Mouse (Mus musculus): Measurements from ENCODE around the gene Ppp1r37. TPM values are rescaled to one million over a fixed set of nuclear protein-coding genes. Genes with fewer than 3 reads are reported as not detected.
A peak's percentile ranks its signal among the peaks of the same experiment; 100 is the strongest.
"Not testable (repeated sequence)": the region's sequence is repeated elsewhere in the genome, so short reads cannot be mapped to it uniquely, and the experiment has no call there.

Gene Ppp1r37
- 18.3 and 21.4 TPM in 2 replicates for polyA plus RNA-seq (2015; fragmentation: Nextera tagmentation; extraction: Ambion mirVana)

- Histone ChIP-seq H3K4me1 (replicated peaks; ENCODE audit: control insufficient read depth, insufficient read depth, low read length) (peaks cover 32% of the 10 kb centered on the region), H3K9ac (ENCODE audit: low read length) (peak within 1 kb of the TSS; percentile 95), H3K4me2 (ENCODE audit: low read depth, low read length) (peak within 1 kb of the TSS; percentile 72), H3K27me3 (ENCODE audit: control insufficient read depth, insufficient read depth, low read depth, low read length) (no peaks in the 10 kb centered on the region), H3K4me3 (ENCODE audit: low read length) (peak within 1 kb of the TSS; percentile 96), H3K27ac (ENCODE audit: low read length) (peak within 1 kb of the TSS; percentile 88), H3K9me3 (ENCODE audit: control insufficient read depth, low read length) (no peaks in the 10 kb centered on the region; the same call in 1 of the 2 replicates), H3K36me3 (ENCODE audit: control insufficient read depth, insufficient read depth, low read length) (peaks cover 19% of the 10 kb centered on the region)
- 2% methylated on average over 19 of the region's 19 CpGs for WGBS
- peak; percentile 29 for ATAC-seq (ENCODE audit: low read depth)
These were observed at the start of gene Ppp1r37 for GRCm38 (mm10) chr7:19562643-19563410. Gene Ppp1r37, minus strand, starts transcription at chr7:19563076.

DNA sequence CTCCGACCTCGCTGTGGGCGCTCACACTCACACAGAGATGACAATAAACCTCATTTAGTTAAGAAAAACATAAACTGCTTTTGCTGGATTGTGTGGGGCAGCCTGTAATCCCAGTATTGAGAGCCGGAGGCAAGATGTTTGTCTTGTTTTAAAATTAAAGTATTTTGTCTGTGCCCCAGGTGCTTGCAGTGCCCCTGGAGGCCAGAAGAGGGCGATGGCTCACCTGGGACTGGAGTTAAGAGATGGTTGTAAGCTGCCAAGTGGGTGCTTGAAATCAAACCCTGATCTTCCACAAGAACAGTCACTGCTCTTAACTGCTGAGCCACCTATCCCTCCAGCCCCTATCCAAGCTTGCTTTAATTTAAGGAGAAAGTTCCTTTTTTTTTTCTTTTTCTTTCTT, 48.1 kb upstream of the Ppp1r37 start:
- Histone ChIP-seq H3K27me3 (ENCODE audit: control insufficient read depth, insufficient read depth, low read depth, low read length) (no peaks in the 10 kb centered on the region), H3K4me1 (replicated peaks; ENCODE audit: control insufficient read depth, insufficient read depth, low read length) (no peaks in the 10 kb centered on the region), H3K9me3 (ENCODE audit: control insufficient read depth, low read length) (no peaks in the 10 kb centered on the region), H3K4me2 (ENCODE audit: low read depth, low read length) (no peak overlapping the region), H3K4me3 (ENCODE audit: low read length) (no peak overlapping the region), H3K9ac (ENCODE audit: low read length) (no peak overlapping the region), H3K36me3 (ENCODE audit: control insufficient read depth, insufficient read depth, low read length) (no peaks in the 10 kb centered on the region), H3K27ac (ENCODE audit: low read length) (no peak overlapping the region)
- WGBS = 76% methylated on average over 5 of the region's 5 CpGs
- no peak for ATAC-seq (ENCODE audit: low read depth)

- 90% methylated on average over 12 of the region's 12 CpGs for WGBS
- Histone ChIP-seq H3K36me3 (ENCODE audit: control insufficient read depth, insufficient read depth, low read length) (no peaks in the 10 kb centered on the region), H3K9me3 (ENCODE audit: control insufficient read depth, low read length) (no peaks in the 10 kb centered on the region), H3K9ac (ENCODE audit: low read length) (no peak overlapping the region), H3K4me2 (ENCODE audit: low read depth, low read length) (no peak overlapping the region), H3K27ac (ENCODE audit: low read length) (no peak overlapping the region), H3K4me3 (ENCODE audit: low read length) (no peak overlapping the region), H3K27me3 (ENCODE audit: control insufficient read depth, insufficient read depth, low read depth, low read length) (no peaks in the 10 kb centered on the region), H3K4me1 (replicated peaks; ENCODE audit: control insufficient read depth, insufficient read depth, low read length) (no peaks in the 10 kb centered on the region)
- no peak for ATAC-seq (ENCODE audit: low read depth)
These were observed 46.9 kb upstream of the Ppp1r37 start for GRCm38 (mm10) chr7:19609641-19610332.

- no peak overlapping the region for H3K4me3 ChIP-seq (ENCODE audit: low read length)
- no peaks in the 10 kb centered on the region for H3K27me3 ChIP-seq (ENCODE audit: control insufficient read depth, insufficient read depth, low read depth, low read length)
- ATAC-seq (ENCODE audit: low read depth) = no peak
- no peak overlapping the region for H3K9ac ChIP-seq (ENCODE audit: low read length)
- H3K27ac ChIP-seq (ENCODE audit: low read length) = no peak overlapping the region
- no peak overlapping the region for H3K4me2 ChIP-seq (ENCODE audit: low read depth, low read length)
- WGBS = 70% methylated on average over 5 of the region's 5 CpGs
- 0 out of 2 replicates have a peak, but pooled peaks cover 2% of the 10 kb centered on the region for H3K36me3 ChIP-seq (ENCODE audit: control insufficient read depth, insufficient read depth, low read length)
- H3K9me3 ChIP-seq (ENCODE audit: control insufficient read depth, low read length) = no peaks in the 10 kb centered on the region
- peaks cover 11% of the 10 kb centered on the region for H3K4me1 ChIP-seq (replicated peaks; ENCODE audit: control insufficient read depth, insufficient read depth, low read length)
These were observed 44.4 kb upstream of the Ppp1r37 start for GRCm38 (mm10) chr7:19607291-19607690.

DNA sequence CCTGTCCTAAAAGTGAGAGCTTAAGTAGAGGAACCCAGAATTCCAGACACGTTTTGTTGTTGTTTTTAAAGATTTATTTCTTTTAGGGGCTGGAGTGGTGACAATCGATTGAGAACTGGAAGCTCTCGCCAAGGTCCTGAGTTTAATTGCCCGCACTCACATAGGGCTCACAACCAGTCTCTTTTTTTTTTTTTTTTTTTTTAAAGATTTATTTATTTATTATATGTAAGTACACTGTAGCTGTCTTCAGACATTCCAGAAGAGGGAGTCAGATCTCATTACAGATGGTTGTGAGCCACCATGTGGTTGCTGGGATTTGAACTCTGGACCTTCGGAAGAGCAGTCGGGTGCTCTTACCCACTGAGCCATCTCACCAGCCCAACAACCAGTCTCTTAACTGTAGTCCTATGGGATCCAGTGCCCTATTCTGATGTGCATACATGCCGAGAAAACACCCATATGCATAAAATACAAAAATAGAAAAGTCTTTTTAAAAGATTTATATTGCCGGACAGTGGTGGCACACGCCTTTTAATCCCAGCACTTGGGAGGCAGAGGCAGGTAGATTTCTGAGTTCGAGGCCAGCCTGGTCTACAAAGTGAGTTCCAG, 41.8 kb upstream of the Ppp1r37 start:
- Histone ChIP-seq H3K4me1 (replicated peaks; ENCODE audit: control insufficient read depth, insufficient read depth, low read length) (peaks cover 11% of the 10 kb centered on the region), H3K4me3 (ENCODE audit: low read length) (peak overlapping the region; percentile 96), H3K36me3 (ENCODE audit: control insufficient read depth, insufficient read depth, low read length) (peaks cover 11% of the 10 kb centered on the region), H3K4me2 (ENCODE audit: low read depth, low read length) (peak overlapping the region; percentile 47), H3K9ac (ENCODE audit: low read length) (peak overlapping the region; percentile 99; the same call in 1 of the 2 replicates)
- H3K27me3 ChIP-seq (ENCODE audit: control insufficient read depth, insufficient read depth, low read depth, low read length); H3K9me3 ChIP-seq (ENCODE audit: control insufficient read depth, low read length); ATAC-seq (ENCODE audit: low read depth); H3K27ac ChIP-seq (ENCODE audit: low read length): not testable (repeated sequence)
- 59% methylated on average over 10 of the region's 10 CpGs for WGBS

DNA sequence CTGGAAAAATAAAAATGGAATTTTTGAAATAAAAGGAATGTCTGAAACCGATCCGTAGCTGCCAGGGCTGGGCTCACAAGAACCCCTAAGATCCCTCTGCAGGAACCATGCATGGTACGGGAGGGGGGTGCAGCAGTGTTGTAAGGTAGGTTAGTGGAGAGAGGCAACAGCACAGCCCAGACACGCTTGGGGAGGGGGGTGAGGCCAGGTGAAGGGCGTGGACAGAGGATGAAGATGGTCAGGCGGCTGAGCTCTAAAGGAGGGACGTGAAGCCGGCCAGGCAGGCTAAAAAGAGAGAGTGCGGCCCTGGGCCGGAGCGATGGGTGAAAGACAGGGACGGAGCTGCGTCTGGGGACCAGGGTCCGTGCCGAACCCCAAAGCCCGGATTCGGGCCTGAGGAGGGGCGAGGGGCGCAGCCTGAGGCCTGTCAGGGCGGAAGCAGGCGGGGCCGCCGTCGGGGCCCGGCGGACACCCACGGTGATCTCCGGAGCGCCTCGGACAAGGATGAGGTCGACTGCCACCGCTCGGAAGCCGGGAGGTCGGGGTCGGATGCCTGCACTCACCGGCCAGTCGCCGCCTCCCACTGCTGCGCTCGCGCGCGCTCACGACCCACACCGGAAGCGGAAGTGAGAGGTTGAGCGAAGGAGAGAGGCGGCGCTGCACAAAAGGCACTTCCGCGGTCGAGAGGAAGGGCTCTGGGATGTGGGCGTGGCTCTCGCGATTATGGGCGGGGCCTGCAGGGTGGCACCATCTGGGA, 41.2 kb upstream of the Ppp1r37 start, which contains the start of gene Clasrp:
Clasrp (minus strand) TSS at position 638 of the 757 bp plus-strand sequence.
- Histone ChIP-seq H3K27ac (ENCODE audit: low read length) (peak within 1 kb of the TSS; percentile 66), H3K27me3 (ENCODE audit: control insufficient read depth, insufficient read depth, low read depth, low read length) (no peaks in the 10 kb centered on the region), H3K4me2 (ENCODE audit: low read depth, low read length) (peak within 1 kb of the TSS; percentile 90), H3K9ac (ENCODE audit: low read length) (peak within 1 kb of the TSS; percentile 99), H3K4me1 (replicated peaks; ENCODE audit: control insufficient read depth, insufficient read depth, low read length) (peaks cover 11% of the 10 kb centered on the region), H3K9me3 (ENCODE audit: control insufficient read depth, low read length) (no peaks in the 10 kb centered on the region), H3K4me3 (ENCODE audit: low read length) (peak within 1 kb of the TSS; percentile 96), H3K36me3 (ENCODE audit: control insufficient read depth, insufficient read depth, low read length) (peaks cover 14% of the 10 kb centered on the region)
- ATAC-seq (ENCODE audit: low read depth) = peak; percentile 97
- under 1% methylated on average over 55 of the region's 57 CpGs for WGBS

DNA sequence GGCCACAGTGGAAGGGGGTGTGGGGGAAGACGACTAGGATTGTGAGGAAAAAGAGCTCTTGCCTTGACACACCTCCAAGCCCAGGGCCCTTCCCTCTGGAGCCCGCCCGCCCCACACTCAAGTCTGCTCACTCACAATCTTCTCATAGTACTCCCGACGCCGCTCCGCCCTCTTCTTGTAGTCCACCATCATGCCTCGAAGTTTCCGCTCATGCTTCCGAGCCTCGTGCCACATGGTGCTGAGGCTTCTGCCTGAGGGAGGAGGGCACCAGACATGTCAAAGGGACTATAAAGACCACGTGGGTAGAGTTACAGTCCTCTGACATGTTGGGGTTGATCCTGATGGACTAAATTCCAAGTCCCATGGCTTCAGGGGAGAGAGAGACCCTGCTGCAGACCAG, 40.2 kb upstream of the Ppp1r37 start:
- H3K27ac ChIP-seq (ENCODE audit: low read length) = no peak overlapping the region
- no peaks in the 10 kb centered on the region for H3K9me3 ChIP-seq (ENCODE audit: control insufficient read depth, low read length)
- 71% methylated on average over 12 of the region's 12 CpGs for WGBS
- H3K9ac ChIP-seq (ENCODE audit: low read length) = peak overlapping the region; percentile 99; the same call in 1 of the 2 replicates
- H3K4me2 ChIP-seq (ENCODE audit: low read depth, low read length) = peak overlapping the region; percentile 90
- H3K27me3 ChIP-seq (ENCODE audit: control insufficient read depth, insufficient read depth, low read depth, low read length) = no peaks in the 10 kb centered on the region
- H3K4me3 ChIP-seq (ENCODE audit: low read length) = peak overlapping the region; percentile 96; the same call in 1 of the 2 replicates
- no peak for ATAC-seq (ENCODE audit: low read depth)
- peaks cover 11% of the 10 kb centered on the region for H3K4me1 ChIP-seq (replicated peaks; ENCODE audit: control insufficient read depth, insufficient read depth, low read length)
- peaks cover 14% of the 10 kb centered on the region for H3K36me3 ChIP-seq (ENCODE audit: control insufficient read depth, insufficient read depth, low read length)

- Histone ChIP-seq H3K4me1 (replicated peaks; ENCODE audit: control insufficient read depth, insufficient read depth, low read length) (peaks cover 11% of the 10 kb centered on the region), H3K9me3 (ENCODE audit: control insufficient read depth, low read length) (no peaks in the 10 kb centered on the region), H3K4me3 (ENCODE audit: low read length) (no peak overlapping the region), H3K4me2 (ENCODE audit: low read depth, low read length) (no peak overlapping the region), H3K27me3 (ENCODE audit: control insufficient read depth, insufficient read depth, low read depth, low read length) (no peaks in the 10 kb centered on the region), H3K9ac (ENCODE audit: low read length) (no peak overlapping the region), H3K36me3 (ENCODE audit: control insufficient read depth, insufficient read depth, low read length) (peaks cover 14% of the 10 kb centered on the region), H3K27ac (ENCODE audit: low read length) (no peak overlapping the region)
- ATAC-seq (ENCODE audit: low read depth) = no peak
- 63% methylated on average over 5 of the region's 5 CpGs for WGBS
These were observed 37.7 kb upstream of the Ppp1r37 start for GRCm38 (mm10) chr7:19600562-19600961.

All from lung, embryonic 16.5 days (tissue).